Mouse (Mus musculus) forebrain, embryonic 14.5 days (tissue): ENCODE data around the gene Helz2. TPM values are rescaled to one million over a fixed set of nuclear protein-coding genes. Genes with fewer than 3 reads are reported as not detected.

Source experiments
- ATAC-seq: fragments of 200-750 bp; cut with Nextera tagmentation; 2 replicates; pipeline ENCODE4 v1.8.0; 2017; ENCODE audit warnings: mild to moderate bottlenecking, moderate library complexity
- DNase-seq: peaks from one replicate; pipeline ENCODE4 v3.0.0-alpha.2; 2015; ENCODE audit warnings: low spot score
- H3K27ac ChIP-seq: fragments of 300-500 bp; sonication (generic); 2 replicates; pipeline ENCODE4 v1.5.1; 2014; ENCODE audit warnings: low read depth, mild to moderate bottlenecking, control low read depth, low read length, moderate library complexity
- H3K27me3 ChIP-seq: fragments of 300-500 bp; sonication (generic); replicated peaks from 2 replicates; pipeline ENCODE4 v1.6.1; 2014; ENCODE audit warnings: low read length, control low read depth, mixed read lengths; ENCODE audit not compliant: control insufficient read depth, insufficient read depth
- H3K36me3 ChIP-seq: fragments of 300-500 bp; sonication (generic); 2 replicates; pipeline ENCODE4 v1.6.1; 2014; ENCODE audit warnings: low read length, control low read depth; ENCODE audit not compliant: control insufficient read depth, insufficient read depth
- H3K4me1 ChIP-seq: fragments of 300-500 bp; sonication (generic); 2 replicates; pipeline ENCODE4 v1.6.1; 2014; ENCODE audit warnings: antibody characterized with exemption, low read length, control low read depth; ENCODE audit not compliant: control insufficient read depth, insufficient read depth
- H3K4me2 ChIP-seq: fragments of 300-500 bp; sonication (generic); 2 replicates; pipeline ENCODE4 v1.6.1; 2014; ENCODE audit warnings: mild to moderate bottlenecking, control low read depth, low read length
- H3K4me3 ChIP-seq: fragments of 300-500 bp; sonication (generic); 2 replicates; pipeline ENCODE4 v1.5.1; 2014; ENCODE audit warnings: low read depth, low read length, control low read depth
- H3K9ac ChIP-seq: fragments of 300-500 bp; sonication (generic); 2 replicates; pipeline ENCODE4 v1.6.1; 2014; ENCODE audit warnings: mild to moderate bottlenecking, low read length, control low read depth, moderate library complexity
- H3K9me3 ChIP-seq: fragments of 300-500 bp; sonication (generic); replicated peaks from 2 replicates; pipeline ENCODE4 v1.6.1; 2016; ENCODE audit warnings: low read length, control low read depth, mixed read lengths; ENCODE audit not compliant: control insufficient read depth
- WGBS: fragments of 180-500 bp; shearing (Covaris S2); extraction: QIAGEN DNeasy Blood & Tissue Kit; methylation state at CpG from one replicate; pipeline ENCODE4 v1.1.7; 2014; 5-methylcytosine and 5-hydroxymethylcytosine counted together
- polyA plus RNA-seq: library from polyadenylated mRNA; unstranded; fragments of >200 nt; fragmentation: Nextera tagmentation; extraction: Ambion mirVana; gene quantifications from 2 replicates; pipeline ENCODE4 v1.2.1, GENCODE M21; 2014

Helz2 gene
- polyA plus RNA-seq, 1 experiment from 2014 or later = 0.33 TPM

- no peaks in the 10 kb centered on the region for H3K4me1 ChIP-seq
- H3K36me3 ChIP-seq = peaks cover 48% of the 10 kb centered on the region
- no peaks in the 10 kb centered on the region for H3K27me3 ChIP-seq
- H3K4me2 ChIP-seq = no peak overlapping the region
- DNase-seq (no peak), ATAC-seq (no peak)
- H3K27ac ChIP-seq = no peak overlapping the region
- no peak overlapping the region for H3K4me3 ChIP-seq
- no peak overlapping the region for H3K9ac ChIP-seq
- H3K9me3 ChIP-seq = no peaks in the 10 kb centered on the region
- 83% methylated on average over 1 of the region's 1 CpGs for WGBS
Observed at GRCm38 (mm10) chr2:181276766-181277165, 34.9 kb upstream of the Helz2 start.

- DNase-seq = no peak
- no peak overlapping the region for H3K9ac ChIP-seq
- H3K4me1 ChIP-seq = no peaks in the 10 kb centered on the region
- no peak overlapping the region for H3K27ac ChIP-seq
- H3K4me3 ChIP-seq = no peak overlapping the region
- ATAC-seq = no peak
- H3K9me3 ChIP-seq = no peaks in the 10 kb centered on the region
- H3K36me3 ChIP-seq = peaks cover 62% of the 10 kb centered on the region
- 85% methylated on average over 4 of the region's 4 CpGs for WGBS
- no peak overlapping the region for H3K4me2 ChIP-seq
- no peaks in the 10 kb centered on the region for H3K27me3 ChIP-seq
Observed at GRCm38 (mm10) chr2:181274639-181275038, 32.8 kb upstream of the Helz2 start.

- Histone ChIP-seq H3K9me3 (no peaks in the 10 kb centered on the region), H3K4me1 (no peaks in the 10 kb centered on the region), H3K27me3 (no peaks in the 10 kb centered on the region), H3K9ac (no peak overlapping the region), H3K27ac (no peak overlapping the region), H3K36me3 (peaks cover 68% of the 10 kb centered on the region), H3K4me3 (no peak overlapping the region), H3K4me2 (no peak overlapping the region)
- DNase-seq (no peak), ATAC-seq (no peak)
- WGBS = 95% methylated on average over 1 of the region's 2 CpGs
Observed at GRCm38 (mm10) chr2:181273829-181274228, 32.0 kb upstream of the Helz2 start.

- ATAC-seq = no peak
- H3K27ac ChIP-seq = no peak overlapping the region
- H3K4me3 ChIP-seq = no peak overlapping the region
- 97% methylated on average over 2 of the region's 2 CpGs for WGBS
- no peak overlapping the region for H3K9ac ChIP-seq
- H3K36me3 ChIP-seq = peaks cover 71% of the 10 kb centered on the region
- H3K4me2 ChIP-seq = no peak overlapping the region
- DNase-seq = no peak
- no peaks in the 10 kb centered on the region for H3K4me1 ChIP-seq
- H3K27me3 ChIP-seq = no peaks in the 10 kb centered on the region
- no peaks in the 10 kb centered on the region for H3K9me3 ChIP-seq
Observed at GRCm38 (mm10) chr2:181272092-181272491, 30.3 kb upstream of the Helz2 start.

GRCm38 (mm10) chr2:181266839-181267238 lies 25.0 kb upstream of the Helz2 start:
- Histone ChIP-seq H3K9me3 (no peaks in the 10 kb centered on the region), H3K4me2 (no peak overlapping the region), H3K36me3 (peaks cover 79% of the 10 kb centered on the region), H3K4me1 (no peaks in the 10 kb centered on the region), H3K4me3 (no peak overlapping the region), H3K27me3 (no peaks in the 10 kb centered on the region), H3K9ac (no peak overlapping the region), H3K27ac (no peak overlapping the region)
- WGBS = 93% methylated on average over 2 of the region's 2 CpGs
- DNase-seq (no peak), ATAC-seq (no peak)

- no peak overlapping the region for H3K27ac ChIP-seq
Observed at GRCm38 (mm10) chr2:181253248-181253647, 11.4 kb upstream of the Helz2 start.

GRCm38 (mm10) chr2:181251841-181252240 lies 10.0 kb upstream of the Helz2 start:
- no peaks in the 10 kb centered on the region for H3K4me1 ChIP-seq
- no peak overlapping the region for H3K9ac ChIP-seq
- peaks cover 62% of the 10 kb centered on the region for H3K36me3 ChIP-seq
- DNase-seq (no peak), ATAC-seq (no peak)
- WGBS = 96% methylated on average over 1 of the region's 1 CpGs
- H3K4me2 ChIP-seq = no peak overlapping the region
- H3K27ac ChIP-seq = no peak overlapping the region
- H3K9me3 ChIP-seq = no peaks in the 10 kb centered on the region
- H3K4me3 ChIP-seq = no peak overlapping the region
- H3K27me3 ChIP-seq = no peaks in the 10 kb centered on the region

More at GRCm38 (mm10) chr2:181253248-181253647, 11.4 kb upstream of the Helz2 start:
- H3K4me2 ChIP-seq = no peak overlapping the region
- no peaks in the 10 kb centered on the region for H3K9me3 ChIP-seq
- ATAC-seq (no peak), DNase-seq (no peak)
- no peaks in the 10 kb centered on the region for H3K27me3 ChIP-seq
- no peak overlapping the region for H3K9ac ChIP-seq
- peaks cover 76% of the 10 kb centered on the region for H3K36me3 ChIP-seq
- no peaks in the 10 kb centered on the region for H3K4me1 ChIP-seq
- H3K4me3 ChIP-seq = no peak overlapping the region
- 100% methylated on average over 1 of the region's 1 CpGs for WGBS

- Histone ChIP-seq H3K9ac (no peak overlapping the region), H3K4me3 (no peak overlapping the region), H3K27ac (no peak overlapping the region), H3K9me3 (no peaks in the 10 kb centered on the region), H3K4me1 (no peaks in the 10 kb centered on the region), H3K36me3 (peaks cover 38% of the 10 kb centered on the region), H3K4me2 (no peak overlapping the region), H3K27me3 (no peaks in the 10 kb centered on the region)
- ATAC-seq (no peak), DNase-seq (no peak)
- WGBS = 92% methylated on average over 10 of the region's 10 CpGs
Observed at GRCm38 (mm10) chr2:181249217-181249616, 7.4 kb upstream of the Helz2 start.

- 8% methylated on average over 2 of the region's 2 CpGs for WGBS
- H3K27me3 ChIP-seq = no peaks in the 10 kb centered on the region
- DNase-seq (no peak), ATAC-seq (no peak)
- 0 out of 2 replicates have a peak, but pooled peaks cover 3% of the 10 kb centered on the region for H3K4me1 ChIP-seq
- 0 out of 2 replicates have a peak, but pooled peaks cover 3% of the 10 kb centered on the region for H3K36me3 ChIP-seq
- no peak overlapping the region for H3K27ac ChIP-seq
- H3K4me3 ChIP-seq = no peak overlapping the region
- no peaks in the 10 kb centered on the region for H3K9me3 ChIP-seq
- H3K4me2 ChIP-seq = no peak overlapping the region
- H3K9ac ChIP-seq = no peak overlapping the region
Observed at GRCm38 (mm10) chr2:181245031-181245430, 3.2 kb upstream of the Helz2 start.
